Mouse (Mus musculus): ENCODE measurements around the gene E430018J23Rik.

DNA sequence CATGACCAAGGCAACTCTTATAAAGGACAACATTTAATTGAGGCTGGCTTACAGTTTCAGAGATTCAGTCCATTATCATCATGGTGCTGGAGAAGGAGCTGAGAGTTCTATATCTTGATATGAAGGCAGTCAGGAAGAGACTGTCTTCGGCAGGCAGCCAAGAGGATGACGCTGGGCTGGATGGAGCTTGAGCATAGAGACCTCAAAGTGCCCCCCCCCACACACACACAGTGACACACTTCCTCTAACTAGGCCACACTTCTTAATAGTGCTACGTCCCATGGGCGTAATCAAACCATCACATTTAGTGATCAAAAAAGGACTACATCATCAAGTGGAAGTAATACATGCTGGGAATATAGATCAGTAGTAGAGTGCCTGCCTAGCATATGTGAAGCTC lies 41.8 kb upstream of the E430018J23Rik start:
- TF ChIP-seq CTCF (IDR thresholded peaks at IDR 0.05) (no peak), EP300 (IDR thresholded peaks at IDR 0.05) (no peak)

All from lung, postnatal 0 days (tissue).